Mouse (Mus musculus) embryonic fibroblast, embryonic 13.5 days (primary cell): ENCODE results near the gene Rabgap1l.

Experiments used
- CTCF ChIP-seq: IDR thresholded peaks from 2 replicates; pipeline ENCODE4 v1.5.1; 2011; ENCODE audit warnings: mild to moderate bottlenecking, control low read depth, low read length, moderate library complexity, borderline replicate concordance; ENCODE audit not compliant: insufficient read depth
- POLR2A ChIP-seq: IDR thresholded peaks from 2 replicates; pipeline ENCODE4 v1.6.1; 2011; ENCODE audit warnings: low read depth, mild to moderate bottlenecking, control low read depth, low read length, moderate library complexity

- TF ChIP-seq CTCF: no peak
- no peak for TF ChIP-seq POLR2A
Measured at GRCm38 (mm10) chr1:160793791-160794757, 1.1 kb upstream of the Rabgap1l start.
